Mouse (Mus musculus) gonadal fat pad, adult 2 months (tissue): ENCODE results near the gene Cmc2. TPM values are rescaled to one million over a fixed set of nuclear protein-coding genes. Genes with fewer than 3 reads are reported as not detected.

Source experiments
- DNase-seq: peaks from one replicate; pipeline ENCODE4 v3.0.0-alpha.2; 2012; ENCODE audit warnings: low read depth
- polyA plus RNA-seq: library from polyadenylated mRNA; depleted of rRNA; stranded (reverse); fragments of >200 nt; gene quantifications from 2 replicates; pipeline ENCODE4 v1.2.3, GENCODE M21; 2012

The Cmc2 gene
- polyA plus RNA-seq, 1 experiment: 7.6 TPM

DNA sequence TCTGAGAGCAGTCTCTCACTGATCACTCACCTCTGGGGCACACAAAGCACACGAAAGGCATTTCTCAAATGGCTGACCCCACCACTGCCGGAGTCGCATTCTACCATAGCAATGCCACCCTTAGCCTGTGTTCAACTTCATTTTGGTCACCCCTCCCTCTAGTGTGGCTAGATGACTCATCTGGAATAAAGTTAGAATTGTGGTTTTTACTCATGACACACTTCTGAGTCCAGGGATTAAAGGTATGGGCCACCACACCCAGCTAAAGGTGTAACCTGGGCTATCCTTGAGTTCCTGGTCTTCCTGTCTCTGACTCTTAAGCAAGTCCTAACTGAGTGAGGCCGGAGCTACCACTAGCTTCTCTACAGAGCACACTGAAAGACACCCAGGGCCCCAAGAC lies 15.4 kb downstream of the Cmc2 start:
- DNase-seq: no peak

DNA sequence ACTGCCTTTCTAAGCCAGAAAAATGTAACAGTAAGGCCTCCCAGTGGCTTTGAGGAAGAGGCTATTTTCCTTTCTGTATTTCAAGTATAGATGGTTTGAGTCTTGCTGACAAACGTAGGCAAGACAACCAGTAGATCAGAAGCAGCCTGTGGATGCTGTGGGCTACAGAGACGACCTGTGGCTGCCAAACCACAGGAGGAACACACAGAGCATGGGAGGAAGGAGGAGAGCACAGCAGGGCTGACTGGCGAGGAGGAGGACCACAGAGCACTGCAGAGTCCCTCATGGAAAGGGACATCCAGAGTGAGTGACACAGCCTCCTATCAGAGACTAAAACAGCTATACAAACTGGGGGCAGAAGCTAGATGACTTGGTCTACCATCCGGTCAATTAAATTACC lies 16.0 kb downstream of the Cmc2 start:
- DNase-seq: no peak

DNA sequence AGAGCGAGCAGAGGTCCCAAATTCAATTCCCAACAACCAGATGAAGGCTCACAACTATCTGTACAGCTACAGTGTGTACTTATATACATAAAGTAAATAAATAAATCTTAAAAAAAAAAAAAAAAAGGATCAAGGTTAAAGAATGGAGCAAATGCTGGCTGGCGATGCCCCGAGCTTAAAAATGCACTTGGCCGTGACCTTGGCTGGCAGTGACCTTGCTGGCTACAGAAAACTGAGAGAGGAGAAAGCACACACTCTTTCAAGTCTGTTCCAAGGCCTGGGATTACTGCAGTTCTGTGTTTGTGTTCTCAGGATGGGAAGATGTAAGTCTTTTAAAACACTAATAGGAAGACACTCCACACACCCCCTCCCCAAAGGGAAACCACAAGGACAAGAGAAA lies 16.5 kb downstream of the Cmc2 start:
- no peak for DNase-seq

DNA sequence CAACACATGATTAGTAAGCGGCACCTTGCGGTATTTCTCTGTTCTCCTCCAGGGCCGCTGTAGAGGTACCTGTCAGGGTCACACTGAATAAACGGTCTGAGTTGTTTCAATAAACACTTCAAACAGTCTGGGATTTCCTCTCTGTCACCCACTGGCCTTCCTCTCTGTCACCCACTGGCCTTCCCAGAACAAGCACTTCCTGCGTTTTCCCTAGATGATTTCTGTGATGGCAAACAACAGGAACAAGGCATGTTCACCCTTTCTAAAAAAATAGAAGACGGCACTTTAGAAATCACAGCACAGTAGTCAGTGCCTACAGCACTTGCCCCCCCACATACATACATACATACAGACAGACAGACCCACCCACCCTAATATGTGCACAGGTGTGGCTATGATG lies 25.7 kb downstream of the Cmc2 start:
- DNase-seq: no peak

DNA sequence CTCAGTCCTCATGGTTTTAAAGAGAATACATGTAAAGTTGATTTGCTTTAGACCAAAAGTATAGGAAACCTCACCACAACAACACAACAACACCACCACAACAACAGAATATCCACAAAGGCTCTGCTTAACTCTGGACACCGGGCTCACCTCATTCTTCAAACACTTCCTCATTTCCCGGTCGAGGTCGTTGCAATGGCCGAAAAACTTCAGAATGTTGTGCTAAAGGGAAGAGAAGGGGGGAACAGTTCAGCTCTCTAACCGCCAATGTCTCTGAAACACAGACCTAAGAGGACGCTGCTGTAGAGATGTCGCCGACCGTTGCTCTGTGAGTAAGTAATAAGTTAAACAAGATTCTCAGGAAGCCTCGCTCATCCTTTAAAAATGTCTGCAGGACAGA lies 27.3 kb downstream of the Cmc2 start:
- no peak for DNase-seq

DNA sequence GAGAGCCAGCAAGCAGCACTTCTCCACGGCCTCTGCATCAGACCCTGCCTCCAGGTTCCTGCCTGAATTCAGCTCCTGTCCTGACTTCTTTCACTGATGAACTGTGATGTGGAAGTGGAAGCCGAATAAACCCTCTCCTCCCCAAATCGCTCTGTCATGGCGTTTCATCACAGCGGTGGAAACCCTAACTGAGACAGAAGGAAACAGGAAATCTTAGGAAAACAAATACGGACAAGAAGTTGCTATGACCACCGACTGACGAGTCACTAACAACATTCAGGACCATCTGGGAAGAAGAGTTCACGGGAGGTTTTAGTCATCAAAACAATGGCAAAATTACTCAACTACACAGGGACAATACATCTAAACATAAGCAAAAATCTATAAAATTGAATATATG lies 28.6 kb downstream of the Cmc2 start:
- no peak for DNase-seq

DNA sequence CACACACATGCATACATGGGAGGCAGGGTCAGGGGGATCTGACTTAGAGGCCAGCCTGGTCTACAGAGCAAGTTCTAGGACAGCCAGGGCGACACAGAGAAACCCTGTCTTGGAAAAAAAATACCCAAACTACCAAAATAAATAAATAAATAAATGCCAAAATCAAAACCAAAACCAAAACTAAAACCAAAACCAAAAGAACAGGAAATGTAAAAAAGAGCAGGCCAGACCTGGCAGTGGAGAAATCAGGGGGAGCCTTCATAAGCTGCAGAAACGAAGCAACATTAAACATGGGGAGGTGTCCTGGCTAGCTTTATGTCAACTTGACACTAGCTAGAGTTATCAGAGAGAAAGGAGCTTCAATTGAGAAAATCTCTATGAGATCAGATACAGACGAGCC lies 29.1 kb downstream of the Cmc2 start:
- DNase-seq: no peak

DNA sequence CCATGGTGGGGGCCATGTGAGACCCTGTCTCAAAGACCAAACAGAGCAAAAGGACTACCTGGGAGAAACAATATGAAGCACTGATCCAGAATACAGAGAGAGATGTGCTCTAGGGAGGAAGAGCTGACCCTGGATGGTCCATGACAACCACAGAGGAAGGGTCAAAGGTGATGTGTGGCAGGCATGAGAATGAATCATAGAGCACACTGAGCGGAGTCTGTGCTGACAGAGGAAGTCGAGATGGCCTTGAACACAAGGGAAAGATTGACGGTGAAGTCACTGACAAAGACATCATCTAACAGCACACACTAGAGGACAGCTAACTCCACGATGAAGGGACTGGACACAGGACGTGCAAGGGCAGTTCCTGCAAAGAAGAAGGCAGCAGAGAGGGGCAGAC lies 29.8 kb downstream of the Cmc2 start:
- DNase-seq: no peak

DNA sequence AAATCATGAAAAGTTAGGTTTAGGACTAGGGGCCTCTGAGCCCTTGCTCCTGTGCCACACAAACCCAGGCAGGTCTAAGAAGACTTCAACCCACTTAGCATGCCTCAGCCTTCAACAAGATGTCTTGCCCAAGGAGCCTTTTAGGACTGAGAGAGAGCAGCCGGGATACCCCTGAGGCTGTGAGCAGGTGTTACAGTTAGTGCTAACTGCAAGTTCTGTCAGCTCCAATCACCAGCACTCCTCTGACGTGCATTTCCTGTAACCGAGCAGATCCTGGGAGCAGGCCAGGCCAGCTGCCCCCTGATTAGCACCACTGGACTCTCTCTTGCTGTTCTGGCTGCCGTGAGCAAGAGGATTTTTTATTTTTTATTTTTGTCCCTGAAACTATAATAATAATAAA lies 33.4 kb downstream of the Cmc2 start:
- no peak for DNase-seq

DNA sequence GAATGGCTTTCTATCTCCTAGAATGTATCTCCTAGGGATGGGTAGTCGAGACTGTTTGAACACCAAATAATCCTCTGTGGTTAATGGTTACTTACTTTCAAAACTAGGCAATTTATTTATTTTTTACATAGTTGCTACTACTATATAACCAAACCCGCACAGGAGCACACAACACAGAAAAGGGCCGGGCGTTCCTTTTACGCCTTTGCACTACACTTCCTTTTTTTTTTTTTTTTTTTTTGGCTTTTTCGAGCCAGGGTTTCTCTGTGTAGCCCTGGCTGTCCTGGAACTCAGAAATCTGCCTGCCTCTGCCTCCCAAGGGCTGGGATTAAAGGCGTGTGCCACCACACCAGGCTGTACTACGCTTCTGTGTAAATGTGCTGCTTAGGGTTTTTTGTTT lies 39.9 kb downstream of the Cmc2 start:
- no peak for DNase-seq

DNA sequence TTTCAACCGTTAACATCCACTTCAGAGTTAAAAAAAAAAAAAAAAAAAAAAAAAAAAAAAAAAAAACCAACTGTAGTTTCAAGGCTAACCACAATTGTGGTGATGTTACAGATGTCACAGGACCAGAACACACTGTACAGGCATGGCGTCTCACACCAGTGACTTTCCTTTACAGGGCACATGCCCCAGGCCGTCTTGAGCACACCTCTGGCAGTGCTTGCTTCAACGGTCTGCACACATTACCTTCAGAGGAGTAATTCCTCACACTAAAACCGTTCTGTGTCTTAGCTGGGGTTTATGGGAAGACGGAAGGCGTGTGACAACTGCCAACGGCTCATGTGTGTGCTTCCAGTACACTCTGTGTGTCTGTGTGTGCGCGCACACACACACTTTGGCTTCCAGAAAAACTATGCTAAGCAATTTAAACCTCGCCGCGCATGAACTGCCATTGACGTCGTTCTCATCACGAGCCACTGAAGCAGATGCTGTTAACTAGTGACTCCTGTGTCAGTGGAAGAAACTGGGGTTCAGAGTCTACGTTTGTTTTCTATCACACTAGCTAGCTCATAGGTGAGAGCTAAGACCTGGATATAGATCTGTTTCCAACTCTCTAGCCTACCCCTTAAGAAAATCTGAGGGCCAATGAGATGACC lies 45.3 kb downstream of the Cmc2 start:
- no peak for DNase-seq

DNA sequence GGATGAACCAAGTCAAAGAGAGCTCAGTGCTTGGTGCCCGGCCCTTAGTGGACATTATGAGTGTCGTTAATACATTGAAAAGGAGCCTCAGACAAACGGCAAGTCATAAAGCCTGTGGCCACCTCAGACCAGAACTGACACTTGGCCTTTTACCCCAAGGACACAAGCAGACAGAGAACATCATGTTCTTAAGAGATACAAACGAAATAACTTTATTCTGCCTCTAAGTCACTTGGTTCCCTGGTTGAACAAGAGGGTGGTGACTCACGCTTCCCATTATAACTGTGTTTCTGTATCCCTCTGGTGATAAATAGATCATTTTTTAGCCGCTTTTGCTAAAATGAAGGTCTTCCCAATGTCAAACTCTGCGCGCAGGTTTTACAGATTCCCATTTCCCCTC lies 47.3 kb downstream of the Cmc2 start:
- no peak for DNase-seq

DNA sequence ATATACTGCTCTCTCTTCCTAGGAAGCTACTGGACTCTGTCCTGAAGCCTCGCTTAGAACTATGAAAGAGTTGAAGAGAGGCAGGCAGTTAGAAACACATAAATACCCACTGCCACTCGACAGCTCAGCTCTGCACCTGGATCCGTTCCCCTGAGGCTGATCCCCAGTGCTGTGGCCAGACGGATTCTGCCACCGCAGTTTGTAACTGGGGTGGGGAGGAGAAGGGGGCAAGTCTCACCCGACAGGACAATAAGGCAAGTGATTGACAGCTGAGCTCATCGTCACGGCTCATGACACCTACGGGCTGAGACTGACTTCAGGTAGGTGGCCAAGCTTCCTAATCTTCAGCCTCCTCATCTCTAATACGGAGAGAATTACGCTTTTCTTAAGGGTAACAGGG lies 47.7 kb downstream of the Cmc2 start:
- DNase-seq: no peak

DNA sequence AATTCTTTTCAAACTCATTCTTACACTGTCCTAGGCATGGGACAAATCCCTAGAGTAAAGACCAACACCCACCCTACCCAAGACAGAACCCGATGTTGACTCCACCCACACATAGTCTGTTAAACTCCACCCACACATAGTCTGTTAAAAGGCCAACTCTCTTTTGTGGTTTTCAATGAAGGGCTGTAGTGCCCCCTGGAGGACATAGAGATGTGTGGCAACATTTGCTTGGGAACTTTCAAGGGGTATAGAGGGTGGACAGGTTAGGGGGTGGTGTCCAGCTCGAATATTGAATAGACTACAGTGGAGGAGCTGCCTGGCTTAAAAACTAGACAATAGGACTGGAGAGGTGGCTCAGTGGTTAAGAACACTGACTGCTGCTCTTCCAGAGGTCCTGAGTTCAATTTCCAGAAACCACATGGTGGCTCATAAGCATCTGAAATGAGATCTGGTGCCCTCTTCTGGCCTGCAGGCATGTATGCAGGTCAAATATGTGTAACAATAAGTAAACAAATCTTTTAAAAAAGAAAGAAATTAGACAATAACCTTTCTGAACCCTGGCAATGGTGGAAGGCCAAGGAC lies 48.4 kb downstream of the Cmc2 start:
- no peak for DNase-seq

DNA sequence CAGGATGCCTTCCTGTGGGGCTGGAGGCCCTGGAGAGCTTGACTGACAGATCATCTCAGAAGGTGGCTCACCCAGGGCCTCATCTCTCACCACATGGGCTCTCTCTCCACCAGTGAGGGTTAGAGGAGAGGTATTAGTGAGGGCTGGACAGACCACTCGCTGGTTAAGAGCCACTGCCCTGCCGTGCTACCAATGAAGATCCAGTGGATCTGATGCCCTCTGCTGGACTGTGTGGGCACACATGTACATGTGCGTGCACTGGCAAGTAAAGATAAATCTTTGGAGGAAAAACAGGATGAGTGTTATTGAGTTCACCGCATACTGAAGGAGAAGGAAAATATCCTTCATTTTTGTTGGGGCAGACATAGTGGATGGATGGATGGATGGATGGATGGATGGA lies 52.6 kb downstream of the Cmc2 start:
- DNase-seq: no peak

DNA sequence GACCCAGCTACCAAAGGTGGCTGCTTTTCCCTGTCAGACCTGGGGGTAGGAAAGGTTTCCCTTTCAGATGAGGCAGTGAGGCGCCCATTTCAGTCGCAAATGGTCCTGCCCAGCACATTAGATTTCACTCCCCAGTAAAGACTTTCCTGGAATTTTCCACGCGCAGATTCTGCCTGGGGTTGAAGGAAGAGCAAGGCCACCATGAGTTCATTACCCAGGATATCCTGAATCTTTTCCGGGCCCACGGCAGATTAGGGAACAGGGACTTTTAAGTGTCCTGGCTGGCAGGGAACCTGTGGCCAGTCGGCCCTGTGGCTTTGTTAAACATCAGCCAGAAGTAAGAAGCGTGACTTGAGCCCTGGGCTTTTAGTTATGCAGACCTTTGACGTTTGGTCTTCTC lies 53.9 kb downstream of the Cmc2 start:
- DNase-seq: no peak

DNA sequence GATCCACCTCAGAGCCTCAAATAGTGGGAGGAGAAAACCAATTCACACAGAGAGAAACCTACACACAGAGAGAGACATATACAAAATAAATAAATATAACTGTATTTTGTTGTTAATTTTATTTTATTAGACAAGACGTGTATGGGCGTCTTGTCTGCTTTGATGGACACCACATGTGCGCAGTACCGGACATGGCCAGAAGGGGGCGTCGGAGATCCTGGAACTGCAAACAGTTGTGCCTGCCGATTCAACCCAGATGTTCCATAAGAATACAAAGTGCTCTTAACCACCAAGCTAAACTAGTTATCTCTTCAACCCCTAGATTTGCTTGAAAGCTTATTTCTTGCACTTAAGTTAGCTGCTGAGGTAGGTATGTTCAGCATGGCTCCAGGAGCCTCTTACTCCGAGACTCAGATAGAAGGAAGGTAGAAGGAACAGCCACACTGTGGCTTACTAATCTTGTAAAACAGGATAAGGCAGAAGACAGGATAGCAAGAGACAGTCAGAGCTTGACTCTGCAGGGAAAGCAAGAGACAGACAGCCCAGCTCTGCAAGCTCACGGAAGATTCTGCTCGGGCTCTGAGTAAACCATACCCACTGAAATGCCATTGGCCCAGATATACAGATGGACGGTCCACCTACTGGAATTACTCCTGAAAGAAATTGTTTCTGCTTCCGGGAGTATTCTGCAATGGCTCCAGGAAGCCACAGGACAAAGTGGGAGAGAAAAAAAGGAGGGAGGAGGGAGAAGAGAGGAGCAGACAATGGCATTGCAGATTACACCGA lies 54.9 kb downstream of the Cmc2 start:
- DNase-seq: no peak

DNA sequence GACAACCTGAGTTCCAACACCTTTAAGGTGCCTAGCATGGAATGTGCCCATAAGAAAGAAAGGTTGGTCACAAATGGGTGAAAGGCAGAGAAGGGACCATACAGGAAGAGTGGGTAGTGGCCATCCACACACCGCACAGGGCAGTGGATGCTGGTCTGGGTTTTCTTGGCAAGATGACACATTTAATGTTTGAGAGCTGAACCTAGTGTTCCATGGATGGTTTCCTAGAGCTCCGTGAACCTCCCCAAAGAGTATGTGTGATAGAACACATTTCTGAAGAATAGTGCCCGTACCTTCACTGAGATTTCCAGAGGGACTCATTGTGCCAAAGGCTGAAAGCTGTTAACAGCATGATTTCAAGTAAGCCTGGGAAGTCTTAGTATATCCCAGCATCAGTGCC lies 56.7 kb downstream of the Cmc2 start:
- no peak for DNase-seq

DNA sequence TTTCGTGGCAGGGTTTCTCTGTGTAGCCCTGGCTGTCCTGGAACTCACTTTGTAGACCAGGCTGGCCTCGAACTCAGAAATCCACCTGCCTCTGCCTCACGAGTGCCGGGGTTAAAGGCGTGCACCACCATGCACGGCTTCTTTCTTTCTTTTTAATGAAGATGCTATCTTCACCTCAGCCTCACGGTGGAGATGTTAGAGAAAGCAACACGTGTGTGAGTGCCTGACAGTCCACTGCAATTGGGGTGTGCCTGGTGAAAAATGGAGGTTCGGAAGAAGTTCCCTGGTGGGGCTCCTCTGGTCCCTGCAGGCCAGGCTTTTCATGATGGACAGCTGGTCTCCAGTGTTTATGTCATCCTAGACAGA lies 57.2 kb downstream of the Cmc2 start:
- DNase-seq: no peak

DNA sequence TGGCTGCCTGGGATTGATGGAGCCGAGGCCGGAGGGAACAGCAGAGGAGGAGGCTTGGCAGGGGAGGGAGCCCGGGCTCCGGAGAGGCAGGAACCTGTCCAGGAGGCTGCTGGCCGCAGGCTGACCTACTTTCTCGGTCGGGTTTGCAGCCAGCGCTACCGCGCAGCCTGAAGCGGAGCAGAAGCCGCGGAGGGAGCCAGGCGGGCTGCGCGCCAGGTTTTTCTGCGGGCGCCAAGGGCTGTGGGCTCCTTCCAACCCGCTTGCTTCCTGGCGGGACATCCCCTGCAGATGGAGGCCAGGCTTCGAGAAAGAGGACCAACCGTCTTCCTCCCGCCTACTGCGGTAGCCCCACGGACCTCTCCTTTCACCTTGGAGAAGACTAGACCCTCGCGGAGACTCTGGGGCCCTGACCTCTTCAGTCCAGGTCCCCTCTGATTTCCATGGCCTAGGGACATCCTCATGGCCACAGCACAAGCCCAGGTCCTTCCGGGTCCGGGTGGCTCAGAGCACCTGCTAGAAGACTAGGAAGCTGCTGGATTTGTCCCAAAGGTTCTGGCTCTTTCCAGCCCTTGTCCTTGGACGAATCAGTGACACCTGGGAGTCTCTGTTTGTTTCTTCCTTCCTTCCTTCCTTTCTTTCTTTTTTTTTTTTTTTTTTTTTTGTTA lies 57.8 kb downstream of the Cmc2 start:
- peak; percentile 22 for DNase-seq

DNA sequence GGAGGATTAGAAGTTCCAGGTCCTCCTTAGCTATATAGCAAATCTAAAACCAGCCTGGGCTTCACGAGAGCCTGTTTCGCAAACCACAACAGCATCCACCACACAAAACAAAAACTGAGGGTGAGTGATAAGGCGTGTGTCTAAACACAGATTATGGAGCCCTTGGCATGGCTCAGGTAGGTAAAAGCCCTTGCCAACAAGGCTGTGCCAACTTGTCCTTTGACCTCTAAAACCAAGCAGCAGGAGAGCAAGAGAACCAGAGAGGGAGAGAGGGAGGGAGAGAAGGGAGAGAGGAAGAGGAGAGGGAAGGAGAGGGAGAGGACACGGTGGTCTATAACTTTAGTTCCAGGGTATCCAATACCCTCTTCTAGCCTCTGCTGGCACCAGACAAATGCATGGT lies 59.1 kb downstream of the Cmc2 start:
- no peak for DNase-seq

DNA sequence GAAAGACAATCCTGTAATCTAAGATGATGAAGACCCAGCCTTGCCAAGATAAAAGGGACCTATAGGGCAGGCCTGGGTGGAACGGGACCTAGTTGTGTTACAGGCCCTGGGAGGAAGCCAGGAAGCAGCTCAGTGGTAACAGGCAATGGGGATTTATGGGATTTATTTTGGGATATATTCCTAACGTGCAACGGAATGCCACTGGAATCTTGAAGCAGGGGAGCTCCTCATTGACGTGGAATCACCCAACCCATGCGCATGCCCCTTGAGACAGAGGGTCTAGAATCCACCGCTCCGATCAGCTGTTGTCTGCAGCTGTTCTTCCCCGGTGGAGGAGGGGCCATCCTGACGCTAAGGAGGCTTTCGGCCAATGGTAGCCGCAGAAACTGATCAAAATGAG lies 69.2 kb downstream of the Cmc2 start:
- DNase-seq: no peak

DNA sequence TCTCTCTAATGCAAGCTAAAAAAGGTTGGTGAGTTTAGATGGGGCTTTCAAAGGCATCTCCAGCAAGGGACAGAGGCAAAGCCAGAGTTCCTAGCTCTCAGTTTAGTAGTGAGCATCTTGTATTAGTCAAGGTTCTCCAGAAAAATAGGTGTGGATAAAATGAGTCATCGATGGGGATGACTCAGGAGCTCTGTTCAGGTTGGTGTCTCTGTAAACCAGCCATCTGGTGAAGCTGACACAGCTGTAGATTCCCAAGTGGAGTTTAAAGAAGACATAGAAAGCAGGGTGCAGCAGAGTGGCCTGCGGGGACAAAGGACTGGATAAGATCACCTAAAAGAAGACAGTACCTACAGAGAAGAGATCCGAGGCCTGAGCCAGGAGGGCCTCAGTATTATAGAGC lies 73.2 kb downstream of the Cmc2 start:
- no peak for DNase-seq
